Mouse (Mus musculus): ENCODE data around the gene Cyp2c50.
"Not testable (repeated sequence)": the region's sequence is repeated elsewhere in the genome, so short reads cannot be mapped to it uniquely, and the experiment has no call there.

Cyp2c50 gene

GRCm38 (mm10) chr19:40089421-40089820, at the start of gene Cyp2c50:
TSS of gene Cyp2c50 (plus strand) at chr19:40089688.
- not testable (repeated sequence) for DNase-seq

DNA sequence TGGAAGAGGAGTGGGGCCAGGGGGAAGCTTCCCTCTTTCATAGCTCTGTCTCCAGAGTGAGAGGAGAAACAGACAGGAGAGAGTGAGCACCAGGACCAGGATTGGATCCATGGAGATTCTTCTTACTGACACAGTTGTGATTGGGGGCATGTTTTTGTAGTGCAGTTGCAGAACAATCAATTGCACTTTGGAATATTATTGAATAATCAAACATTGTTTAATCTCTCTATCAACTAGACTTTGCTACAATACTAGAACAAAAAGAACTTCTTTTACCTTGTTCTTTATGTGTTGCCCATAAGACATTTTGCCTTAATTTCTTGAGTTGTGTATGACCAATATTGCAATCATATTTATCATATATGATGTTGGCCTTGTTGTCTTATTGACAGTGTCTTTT, 15.8 kb upstream of the Cyp2c50 start, which contains the start of gene Cyp2c54:
Gene Cyp2c54 (minus strand): TSS at position 127 of the 400 bp plus-strand sequence.
- no peak for DNase-seq

- no peak for DNase-seq
Observed at GRCm38 (mm10) chr19:40088381-40088780, 1.1 kb upstream of the Cyp2c50 start.

DNA sequence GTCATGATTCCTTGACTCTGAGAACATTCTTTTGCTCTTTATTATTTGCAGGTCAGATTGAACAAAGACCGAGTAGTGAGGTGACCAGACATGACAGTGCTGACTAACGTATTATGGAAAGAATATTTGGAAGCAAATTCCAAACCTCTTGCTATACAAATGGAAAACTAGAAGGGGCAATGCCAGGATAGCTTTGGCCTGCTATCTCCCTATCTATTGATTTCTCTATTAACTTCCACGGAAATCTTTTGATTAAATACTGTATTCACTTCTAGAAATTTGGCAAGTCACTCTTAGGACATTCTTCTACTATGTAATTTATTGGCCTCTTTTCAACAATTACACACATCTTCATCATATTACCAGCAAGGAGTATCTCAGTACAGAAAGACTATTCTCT, 1.6 kb downstream of the Cyp2c50 start:
- DNase-seq: no peak

GRCm38 (mm10) chr19:40119624-40120023, 30.1 kb downstream of the Cyp2c50 start:
- DNase-seq: not testable (repeated sequence)

- not testable (repeated sequence) for DNase-seq
Observed at GRCm38 (mm10) chr19:40125165-40125564, 35.7 kb downstream of the Cyp2c50 start.

GRCm38 (mm10) chr19:40126996-40127395, 37.5 kb downstream of the Cyp2c50 start:
- DNase-seq: not testable (repeated sequence)

Data from cerebellum, adult 8-10 months (tissue).